Mouse (Mus musculus) liver, embryonic 14.5 days (tissue): ENCODE measurements around the gene Nup43. TPM values are rescaled to one million over a fixed set of nuclear protein-coding genes. Genes with fewer than 3 reads are reported as not detected.
A peak's percentile ranks its signal among the peaks of the same experiment; 100 is the strongest.

ENCODE experiments used
- ATAC-seq: fragments of 200-750 bp; cut with Nextera tagmentation; 2 replicates; pipeline ENCODE4 v1.8.0; 2017; ENCODE audit warnings: moderate number of reproducible peaks, mild to moderate bottlenecking, moderate library complexity; ENCODE audit not compliant: insufficient read depth
- DNase-seq, 3 experiments: peaks; one replicate each; pipeline ENCODE4 v3.0.0-alpha.2; 2012 to 2013; ENCODE audit warnings: low read depth in 3 of 3, low spot score in 3 of 3
- H3K27ac ChIP-seq: fragments of 300-500 bp; sonication (generic); 2 replicates; pipeline ENCODE4 v1.5.1; 2014; ENCODE audit warnings: moderate library complexity, mild to moderate bottlenecking, control low read depth, inconsistent platforms
- H3K27me3 ChIP-seq: fragments of 300-500 bp; sonication (generic); 2 replicates; pipeline ENCODE4 v1.6.1; 2014; ENCODE audit warnings: mild to moderate bottlenecking, low read length, moderate library complexity; ENCODE audit not compliant: control insufficient read depth, insufficient read depth
- H3K36me3 ChIP-seq: fragments of 300-500 bp; sonication (generic); replicated peaks from 2 replicates; pipeline ENCODE4 v1.6.1; 2014; ENCODE audit warnings: low read depth; ENCODE audit not compliant: control insufficient read depth, insufficient read depth
- H3K4me1 ChIP-seq, 2 experiments: fragments of 200-500 bp in 1 of 2; fragments of 300-500 bp in 1 of 2; sonication (generic) in 1 of 2; replicated peaks; 2 replicates each; pipeline ENCODE4 v1.6.1; 2012 to 2014; ENCODE audit warnings: antibody characterized with exemption in 1 of 2, inconsistent platforms in 1 of 2, low read length in 1 of 2; ENCODE audit not compliant: control insufficient read depth in 2 of 2, insufficient read depth in 2 of 2
- H3K4me2 ChIP-seq: fragments of 300-500 bp; sonication (generic); 2 replicates; pipeline ENCODE4 v1.6.1; 2014; ENCODE audit warnings: low read depth, mild to moderate bottlenecking, control low read depth, moderate library complexity
- H3K4me3 ChIP-seq, 2 experiments: fragments of 200-500 bp in 1 of 2; fragments of 300-500 bp in 1 of 2; sonication (generic) in 1 of 2; 2 replicates each; pipeline ENCODE4 v1.5.1; 2012 to 2014; ENCODE audit warnings: low read depth in 2 of 2, low read length in 2 of 2, mild to moderate bottlenecking in 2 of 2, control low read depth in 1 of 2, inconsistent platforms in 1 of 2, moderate library complexity in 1 of 2; ENCODE audit not compliant: insufficient read depth in 1 of 2
- H3K9ac ChIP-seq: fragments of 300-500 bp; sonication (generic); replicated peaks from 2 replicates; pipeline ENCODE4 v1.6.1; 2014; ENCODE audit warnings: mild to moderate bottlenecking, control low read depth, moderate library complexity
- H3K9me3 ChIP-seq: fragments of 300-500 bp; sonication (generic); 2 replicates; pipeline ENCODE4 v1.6.1; 2016; ENCODE audit warnings: low read length, mixed read lengths; ENCODE audit not compliant: control insufficient read depth
- CTCF ChIP-seq: IDR thresholded peaks from 2 replicates; pipeline ENCODE4 v1.5.1; 2016; ENCODE audit warnings: antibody characterized with exemption, low read depth, control low read depth
- EP300 ChIP-seq: IDR thresholded peaks from 2 replicates; pipeline ENCODE4 v1.6.1; 2016; ENCODE audit warnings: antibody characterized with exemption, low read depth
- WGBS: fragments of 180-500 bp; shearing (Covaris S2); extraction: QIAGEN DNeasy Blood & Tissue Kit; methylation state at CpG from one replicate; pipeline ENCODE4 v1.1.7; 2014; ENCODE audit not compliant: insufficient replicate concordance; 5-methylcytosine and 5-hydroxymethylcytosine counted together
- polyA plus RNA-seq, 2 experiments: library from polyadenylated mRNA; depleted of rRNA in 1 of 2; stranded (reverse) in 1 of 2; unstranded in 1 of 2; fragments of >200 nt; fragmentation: Nextera tagmentation in 1 of 2; extraction: Ambion mirVana in 1 of 2; gene quantifications; 2 replicates each; pipeline versions ENCODE4 v1.2.1 to v1.2.3; 2012 to 2014

The Nup43 gene
- polyA plus RNA-seq, 2 experiments = 19.7 to 29.7 TPM

DNA sequence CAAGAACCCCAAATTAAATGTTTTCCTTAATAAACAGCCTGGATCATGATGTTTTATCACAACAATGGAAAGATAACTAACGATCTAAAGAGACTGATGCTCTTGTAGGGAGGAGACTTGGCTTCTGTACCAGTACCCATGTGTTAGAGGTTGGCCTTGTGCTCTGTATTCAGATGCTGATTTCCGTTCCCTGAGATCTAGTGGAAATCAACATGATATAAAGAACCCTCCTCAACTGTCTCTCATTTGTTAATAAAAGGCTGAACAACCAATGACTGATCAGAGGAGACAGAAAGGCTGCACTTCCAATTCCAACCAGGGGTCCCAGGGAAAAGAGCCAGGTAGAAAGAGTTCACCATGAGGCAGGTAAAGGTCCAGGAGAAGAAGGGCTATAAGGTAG, 21.4 kb upstream of the Nup43 start:
- ATAC-seq = no peak
- Histone ChIP-seq H3K4me3 (no peak overlapping the region), H3K9me3 (no peaks in the 10 kb centered on the region), H3K27me3 (no peaks in the 10 kb centered on the region), H3K36me3 (peaks cover 57% of the 10 kb centered on the region), H3K4me2 (no peak overlapping the region), H3K9ac (no peak overlapping the region), H3K4me1 (no peaks in the 10 kb centered on the region), H3K27ac (no peak overlapping the region)
- DNase-seq = no peak
- TF ChIP-seq EP300 (no peak), CTCF (no peak)
- WGBS = 79% methylated on average over 2 of the region's 2 CpGs

DNA sequence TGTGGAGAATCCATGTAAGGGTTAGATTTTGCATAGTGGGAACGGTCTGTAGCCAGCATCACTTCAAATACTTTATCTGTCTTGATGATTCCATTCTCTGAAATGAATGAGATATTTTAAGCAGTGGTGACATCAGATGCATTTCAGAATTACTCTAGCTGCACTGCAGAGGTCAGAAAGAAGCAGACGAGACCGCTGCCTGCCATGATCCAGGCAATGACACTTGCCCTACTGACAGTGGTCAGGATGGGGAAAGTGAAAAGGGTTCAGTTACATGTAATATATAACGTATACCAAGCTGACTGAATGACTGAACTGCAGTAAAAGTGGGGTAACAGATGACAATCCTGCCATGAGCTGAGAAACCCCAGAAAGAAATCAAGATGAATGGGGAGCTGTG, 18.2 kb upstream of the Nup43 start:
- H3K27ac ChIP-seq = no peak overlapping the region
- H3K4me1 ChIP-seq = no peaks in the 10 kb centered on the region
- WGBS = 86% methylated on average over 4 of the region's 4 CpGs
- no peaks in the 10 kb centered on the region for H3K9me3 ChIP-seq
- H3K36me3 ChIP-seq = peaks cover 34% of the 10 kb centered on the region
- no peak for ATAC-seq
- no peak overlapping the region for H3K4me2 ChIP-seq
- H3K9ac ChIP-seq = no peak overlapping the region
- no peak for DNase-seq
- TF ChIP-seq CTCF (no peak), EP300 (no peak)
- H3K27me3 ChIP-seq = no peaks in the 10 kb centered on the region
- no peak overlapping the region for H3K4me3 ChIP-seq

DNA sequence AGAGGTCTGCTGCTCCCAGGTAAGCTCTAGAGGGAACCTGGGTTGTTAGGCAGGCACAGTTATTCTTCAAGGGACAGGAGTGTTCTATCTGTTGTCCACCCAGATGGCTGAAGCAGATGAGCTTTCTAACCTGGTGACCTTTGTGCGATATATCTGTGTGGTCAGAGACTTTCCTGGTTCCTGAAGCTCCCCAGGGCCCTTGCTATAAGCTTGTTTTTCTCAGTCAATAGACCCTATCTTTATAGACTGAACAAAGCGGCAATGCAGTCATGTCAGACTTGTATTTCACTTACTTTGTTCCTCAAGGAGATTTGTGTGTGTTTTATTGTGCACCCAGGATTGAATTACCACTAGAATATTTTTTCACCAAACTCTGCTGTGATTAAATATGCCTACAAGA, 16.2 kb upstream of the Nup43 start:
- no peak for ATAC-seq
- Histone ChIP-seq H3K9me3 (no peaks in the 10 kb centered on the region), H3K27me3 (no peaks in the 10 kb centered on the region), H3K4me1 (no peaks in the 10 kb centered on the region), H3K9ac (no peak overlapping the region), H3K27ac (no peak overlapping the region), H3K36me3 (peaks cover 26% of the 10 kb centered on the region), H3K4me2 (no peak overlapping the region), H3K4me3 (no peak overlapping the region)
- no peak for TF ChIP-seq EP300
- TF ChIP-seq CTCF = no peak
- DNase-seq = no peak
- WGBS = 83% methylated on average over 2 of the region's 2 CpGs

DNA sequence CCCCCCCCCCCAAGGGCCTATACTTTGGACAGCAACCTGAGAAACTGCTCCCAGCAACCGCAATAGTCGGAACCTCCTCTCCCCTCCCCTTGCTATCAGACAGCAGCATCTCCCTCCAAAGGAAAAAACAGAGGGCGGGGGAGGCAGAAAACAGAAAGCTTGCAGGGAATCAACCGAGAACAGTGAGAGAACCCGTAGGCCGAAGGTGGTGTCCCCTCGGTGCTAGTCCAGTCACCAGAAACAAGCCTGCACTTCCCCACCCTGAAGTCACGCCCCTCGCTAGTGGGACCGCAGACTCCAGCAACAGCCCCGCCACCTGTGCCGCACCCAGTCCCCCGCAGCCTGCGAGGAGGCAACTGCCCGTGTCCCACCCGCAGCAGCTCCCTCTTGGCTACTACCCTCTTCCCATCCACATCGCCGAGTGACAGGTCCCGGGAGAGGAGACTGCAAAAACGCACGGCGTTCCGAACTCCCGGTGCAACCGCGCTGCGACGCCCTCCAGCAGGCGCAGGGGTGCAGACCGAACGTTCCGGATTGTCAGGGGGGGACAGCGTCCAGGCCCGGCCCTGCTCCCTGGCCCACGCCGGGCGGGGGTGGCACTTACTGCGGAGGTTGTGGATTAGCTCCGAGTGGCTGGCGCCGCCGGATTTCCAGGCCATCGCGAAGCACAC, 4.7 kb upstream of the Nup43 start:
- WGBS = under 1% methylated on average over 43 of the region's 44 CpGs
- Histone ChIP-seq H3K4me3 (peak overlapping the region; percentile 79 to 81), H3K4me1 (peaks cover 16 to 19% of the 10 kb centered on the region in 2 experiments), H3K27ac (peak overlapping the region; percentile 85), H3K9ac (peak overlapping the region; percentile 90), H3K4me2 (peak overlapping the region; percentile 98), H3K36me3 (no peaks in the 10 kb centered on the region), H3K9me3 (no peaks in the 10 kb centered on the region), H3K27me3 (no peaks in the 10 kb centered on the region)
- no peak for TF ChIP-seq CTCF
- no peak for TF ChIP-seq EP300
- DNase-seq = peak; percentile 61 to 70 (median 65)
- ATAC-seq = peak; percentile 76

DNA sequence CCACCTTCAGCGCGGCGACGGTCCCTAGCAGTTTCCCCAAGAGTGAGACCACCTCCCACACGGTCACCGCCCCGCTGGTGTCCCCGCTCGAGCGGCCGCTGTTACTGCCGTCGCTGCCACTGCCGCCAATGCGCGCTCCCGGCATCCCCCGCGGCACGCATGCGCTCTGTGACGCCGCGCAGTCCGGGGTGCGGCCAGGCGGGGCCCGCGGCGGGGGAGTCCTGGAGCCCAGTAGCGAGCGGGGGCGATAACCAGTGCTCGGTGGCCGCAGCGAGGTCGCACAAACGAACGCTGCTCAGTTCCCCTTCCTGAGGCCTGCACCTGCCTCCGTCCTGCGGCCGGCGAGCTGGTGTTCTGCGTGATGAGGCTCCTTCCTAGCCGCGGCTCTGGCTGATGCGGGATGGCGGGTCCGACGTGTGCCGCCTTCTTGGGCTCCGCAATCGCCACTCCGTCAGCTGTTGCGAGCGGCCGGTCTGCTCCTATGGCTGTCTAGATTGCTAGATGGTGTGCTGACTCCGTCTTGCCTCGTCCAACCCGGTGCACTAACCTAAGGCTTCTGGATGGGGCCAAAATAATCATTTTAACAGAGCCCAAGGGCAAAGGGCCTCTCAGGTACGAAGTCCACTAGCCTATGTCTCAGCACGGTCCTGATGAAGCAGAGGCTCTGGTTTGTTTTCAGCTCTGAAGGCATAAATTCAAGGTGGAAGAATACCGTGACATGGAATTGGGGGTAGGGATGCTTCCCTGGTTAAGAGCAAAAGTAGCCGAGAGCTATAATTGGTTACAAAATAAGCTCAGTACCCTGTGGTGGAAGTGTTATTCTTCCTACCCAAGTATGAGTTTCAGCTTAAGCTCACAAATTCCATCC, 3.9 kb upstream of the Nup43 start:
- Histone ChIP-seq H3K9ac (peak overlapping the region; percentile 90), H3K4me3 (peak overlapping the region; percentile 79 to 81), H3K4me1 (peaks cover 16 to 22% of the 10 kb centered on the region in 2 experiments), H3K27ac (peak overlapping the region; percentile 85), H3K36me3 (no peaks in the 10 kb centered on the region), H3K4me2 (peak overlapping the region; percentile 98), H3K9me3 (no peaks in the 10 kb centered on the region), H3K27me3 (no peaks in the 10 kb centered on the region)
- ATAC-seq = peak; percentile 90
- peak; percentile 78 to 84 (median 78) for DNase-seq
- under 1% methylated on average over 64 of the region's 64 CpGs for WGBS
- TF ChIP-seq CTCF (no peak), EP300 (0 out of 2 replicates have a peak, but pooled peaks have one; percentile 4)
